8 mouse cellular contexts compared by ENCODE assay signal in genomic region chr7:29180077-29180853, GRCm38 (mm10). TPM values are rescaled to one million over a fixed set of nuclear protein-coding genes. Genes with fewer than 3 reads are reported as not detected.
DNase-seq lines count a peak whose midpoint lies in the region; ATAC-seq lines count a peak whose summit lies in the region.

TSS of gene Psmd8 (minus strand) at chr7:29180701.

- peak within 1 kb of the TSS; percentile 34 to 57 for H3K27ac ChIP-seq in heart, embryonic 14.5 days (replicated peaks in 1 of 2; ENCODE audit: control insufficient read depth in 1 of 2, insufficient read depth in 1 of 2, low read depth in 2 of 2, low read length in 2 of 2)
- peak within 1 kb of the TSS; percentile 59 for H3K27ac ChIP-seq in liver, embryonic 13.5 days
- H3K27ac ChIP-seq in stomach, embryonic 16.5 days (ENCODE audit: low read length): peak within 1 kb of the TSS; percentile 8

- peak within 1 kb of the TSS; percentile 82 for H3K4me2 ChIP-seq in heart, embryonic 14.5 days (ENCODE audit: low read length)
- peak within 1 kb of the TSS; percentile 91 for H3K4me2 ChIP-seq in liver, embryonic 13.5 days
- peak within 1 kb of the TSS; percentile 86 for H3K4me2 ChIP-seq in stomach, embryonic 16.5 days (ENCODE audit: low read depth, low read length)

- peak within 1 kb of the TSS; percentile 86 for H3K9ac ChIP-seq in heart, embryonic 14.5 days (ENCODE audit: low read length)
- H3K9ac ChIP-seq in liver, embryonic 13.5 days: peak within 1 kb of the TSS; percentile 87
- peak within 1 kb of the TSS; percentile 76 for H3K9ac ChIP-seq in stomach, embryonic 16.5 days (ENCODE audit: low read length)

- peaks cover 33% of the 10 kb centered on the region for H3K36me3 ChIP-seq in heart, embryonic 14.5 days (ENCODE audit: control insufficient read depth, insufficient read depth, low read length)
- H3K36me3 ChIP-seq in liver, embryonic 13.5 days: peaks cover 28% of the 10 kb centered on the region
- H3K36me3 ChIP-seq in stomach, embryonic 16.5 days (ENCODE audit: control insufficient read depth, insufficient read depth, low read length): peaks cover 13% of the 10 kb centered on the region

- H3K27me3 ChIP-seq in heart, embryonic 14.5 days (ENCODE audit: control insufficient read depth, insufficient read depth, low read length): no peaks in the 10 kb centered on the region
- H3K27me3 ChIP-seq in liver, embryonic 13.5 days: no peaks in the 10 kb centered on the region
- no peaks in the 10 kb centered on the region for H3K27me3 ChIP-seq in stomach, embryonic 16.5 days (ENCODE audit: control insufficient read depth, insufficient read depth, low read length)

- ATAC-seq in CD4-positive, CD25-positive, alpha-beta regulatory T cell, adult 4 months: peak; percentile 97
- ATAC-seq in heart, embryonic 14.5 days (ENCODE audit: insufficient number of reproducible peaks, insufficient read depth, low FRiP score, low read depth): peak; percentile 95
- ATAC-seq in liver, embryonic 13.5 days (ENCODE audit: low read depth): peak; percentile 93
- ATAC-seq in stomach, embryonic 16.5 days (ENCODE audit: insufficient read depth, low FRiP score): peak; percentile 97

- peak; percentile 88 for DNase-seq in c-Kit-negative CD71-positive TER-119-positive erythroid progenitor cells, embryonic 14.5 days (ENCODE audit: low read depth, low spot score)
- peak; percentile 94 for DNase-seq in fibroblast of lung, adult 2 months (ENCODE audit: low read depth)
- DNase-seq in kidney, postnatal 14 days: peak; percentile 98
- DNase-seq in liver, embryonic 13.5 days: peak; percentile 95
- peak; percentile 93 for DNase-seq in neural tube, embryonic 10.5 days (ENCODE audit: extremely low spot score, low spot score)

- WGBS in heart, embryonic 14.5 days: under 1% methylated on average over 62 of the region's 62 CpGs
- WGBS in liver, embryonic 13.5 days (ENCODE audit: insufficient replicate concordance): under 1% methylated on average over 62 of the region's 62 CpGs
- WGBS in stomach, embryonic 16.5 days: under 1% methylated on average over 62 of the region's 62 CpGs

- no peaks in the 10 kb centered on the region for H3K9me3 ChIP-seq in heart, embryonic 14.5 days (ENCODE audit: control insufficient read depth, low read length)
- no peaks in the 10 kb centered on the region for H3K9me3 ChIP-seq in liver, embryonic 13.5 days (replicated peaks)
- no peaks in the 10 kb centered on the region for H3K9me3 ChIP-seq in stomach, embryonic 16.5 days (replicated peaks; ENCODE audit: control insufficient read depth, low read length)

- peaks cover 6 to 15% of the 10 kb centered on the region in 2 experiments for H3K4me1 ChIP-seq in heart, embryonic 14.5 days (ENCODE audit: control insufficient read depth in 2 of 2, insufficient read depth in 2 of 2, low read length in 2 of 2)
- H3K4me1 ChIP-seq in liver, embryonic 13.5 days (replicated peaks): peaks cover 28% of the 10 kb centered on the region
- H3K4me1 ChIP-seq in stomach, embryonic 16.5 days (ENCODE audit: control insufficient read depth, insufficient read depth, low read length): peaks cover 16% of the 10 kb centered on the region

- H3K4me3 ChIP-seq in heart, embryonic 14.5 days (ENCODE audit: control insufficient read depth in 1 of 2, insufficient read depth in 1 of 2, low read depth in 1 of 2, low read length in 2 of 2): peak within 1 kb of the TSS; percentile 71 to 87
- H3K4me3 ChIP-seq in liver, embryonic 13.5 days (replicated peaks): peak within 1 kb of the TSS; percentile 85
- peak within 1 kb of the TSS; percentile 54 for H3K4me3 ChIP-seq in stomach, embryonic 16.5 days (replicated peaks; ENCODE audit: low read length)

RNA-seq across cellular contexts. Expression of gene Psmd8, which starts in this region (rescaled TPM):
- 100 to 1,000 TPM; 163 to 175 TPM for polyA plus RNA-seq in CD4-positive, CD25-positive, alpha-beta regulatory T cell, adult 4 months (2017; shearing (Covaris generic))
- 227 and 241 TPM in 2 replicates for polyA plus RNA-seq in heart, embryonic 14.5 days (2014; fragmentation: Nextera tagmentation; extraction: Ambion mirVana)
- polyA plus RNA-seq in liver, embryonic 13.5 days (2015; fragmentation: Nextera tagmentation; extraction: Ambion mirVana): 136 and 155 TPM in 2 replicates
- polyA plus RNA-seq in stomach, embryonic 16.5 days (2015; fragmentation: Nextera tagmentation; extraction: Ambion mirVana): 242 and 249 TPM in 2 replicates

Comparison
In these comparisons a context has a peak if more than half of its experiments do, and no peak if none do; other contexts are left out.
1. Peak in every context shown above with its lines: DNase-seq, ATAC-seq, H3K4me3 ChIP-seq and H3K27ac ChIP-seq.
2. H3K27ac ChIP-seq: peak in every context shown above with its lines; median percentile 59 in liver, embryonic 13.5 days; 46 in heart, embryonic 14.5 days; 8 in stomach, embryonic 16.5 days.